Mouse (Mus musculus): ENCODE results near the gene Txndc15. TPM values are rescaled to one million over a fixed set of nuclear protein-coding genes. Genes with fewer than 3 reads are reported as not detected.

Txndc15 gene
- 32.0 and 33.5 TPM in 2 replicates for polyA plus RNA-seq (2016; fragmentation: Nextera tagmentation; extraction: Ambion mirVana)

- peak; percentile 94 for ATAC-seq
Observed at GRCm38 (mm10) chr13:55714501-55715166, at the start of gene Txndc15. Gene Txndc15, plus strand, starts transcription at chr13:55714650.

GRCm38 (mm10) chr13:55668550-55668949, 45.9 kb upstream of the Txndc15 start:
- no peak overlapping the region for H3K4me2 ChIP-seq
- no peak overlapping the region for H3K4me3 ChIP-seq
- H3K27me3 ChIP-seq (replicated peaks): no peaks in the 10 kb centered on the region
- H3K9me3 ChIP-seq (replicated peaks): no peaks in the 10 kb centered on the region
- H3K36me3 ChIP-seq: peaks cover 95% of the 10 kb centered on the region
- no peaks in the 10 kb centered on the region for H3K4me1 ChIP-seq
- WGBS (ENCODE audit: insufficient replicate concordance): 73% methylated on average over 6 of the region's 6 CpGs
- H3K27ac ChIP-seq: no peak overlapping the region
- no peak for ATAC-seq
- no peak overlapping the region for H3K9ac ChIP-seq

More at GRCm38 (mm10) chr13:55714501-55715166, at the start of gene Txndc15:
- Histone ChIP-seq H3K36me3 (peaks cover 20% of the 10 kb centered on the region), H3K27me3 (replicated peaks) (no peaks in the 10 kb centered on the region), H3K4me2 (peak within 1 kb of the TSS; percentile 90), H3K4me1 (peaks cover 21% of the 10 kb centered on the region), H3K27ac (peak within 1 kb of the TSS; percentile 78), H3K9ac (peak within 1 kb of the TSS; percentile 95), H3K9me3 (replicated peaks) (no peaks in the 10 kb centered on the region), H3K4me3 (peak within 1 kb of the TSS; percentile 94)
- 1% methylated on average over 63 of the region's 63 CpGs for WGBS (ENCODE audit: insufficient replicate concordance)

GRCm38 (mm10) chr13:55672711-55673110, 41.7 kb upstream of the Txndc15 start:
- Histone ChIP-seq H3K27me3 (replicated peaks) (no peaks in the 10 kb centered on the region), H3K4me1 (no peaks in the 10 kb centered on the region), H3K9me3 (replicated peaks) (no peaks in the 10 kb centered on the region), H3K36me3 (peaks cover 94% of the 10 kb centered on the region), H3K9ac (no peak overlapping the region), H3K4me2 (no peak overlapping the region), H3K27ac (no peak overlapping the region), H3K4me3 (no peak overlapping the region)
- ATAC-seq: no peak
- 85% methylated on average over 6 of the region's 6 CpGs for WGBS (ENCODE audit: insufficient replicate concordance)

GRCm38 (mm10) chr13:55677364-55677763, 37.1 kb upstream of the Txndc15 start:
- no peaks in the 10 kb centered on the region for H3K4me1 ChIP-seq
- H3K4me2 ChIP-seq: no peak overlapping the region
- H3K27ac ChIP-seq: no peak overlapping the region
- no peak for ATAC-seq
- no peak overlapping the region for H3K9ac ChIP-seq
- H3K27me3 ChIP-seq (replicated peaks): no peaks in the 10 kb centered on the region
- no peaks in the 10 kb centered on the region for H3K9me3 ChIP-seq (replicated peaks)
- H3K4me3 ChIP-seq: no peak overlapping the region
- 74% methylated on average over 8 of the region's 8 CpGs for WGBS (ENCODE audit: insufficient replicate concordance)
- peaks cover 92% of the 10 kb centered on the region for H3K36me3 ChIP-seq

- Histone ChIP-seq H3K4me2 (no peak overlapping the region), H3K27me3 (replicated peaks) (no peaks in the 10 kb centered on the region), H3K9me3 (replicated peaks) (no peaks in the 10 kb centered on the region), H3K4me1 (peaks cover 8% of the 10 kb centered on the region; the same call in 1 of the 2 replicates), H3K4me3 (no peak overlapping the region), H3K36me3 (peaks cover 47% of the 10 kb centered on the region), H3K9ac (no peak overlapping the region), H3K27ac (no peak overlapping the region)
- no peak for ATAC-seq
- 85% methylated on average over 9 of the region's 9 CpGs for WGBS (ENCODE audit: insufficient replicate concordance)
Observed at GRCm38 (mm10) chr13:55682201-55682600, 32.2 kb upstream of the Txndc15 start.

GRCm38 (mm10) chr13:55683581-55683980, 30.9 kb upstream of the Txndc15 start:
- WGBS (ENCODE audit: insufficient replicate concordance): 83% methylated on average over 3 of the region's 3 CpGs
- Histone ChIP-seq H3K9me3 (replicated peaks) (no peaks in the 10 kb centered on the region), H3K27me3 (replicated peaks) (no peaks in the 10 kb centered on the region), H3K4me3 (no peak overlapping the region), H3K4me2 (no peak overlapping the region), H3K4me1 (peaks cover 8% of the 10 kb centered on the region; the same call in 1 of the 2 replicates), H3K36me3 (peaks cover 33% of the 10 kb centered on the region), H3K9ac (no peak overlapping the region), H3K27ac (no peak overlapping the region)
- ATAC-seq: no peak

- no peak overlapping the region for H3K27ac ChIP-seq
- H3K9me3 ChIP-seq (replicated peaks): no peaks in the 10 kb centered on the region
- H3K27me3 ChIP-seq (replicated peaks): no peaks in the 10 kb centered on the region
- H3K4me1 ChIP-seq: peaks cover 8% of the 10 kb centered on the region; the same call in 1 of the 2 replicates
- 64% methylated on average over 9 of the region's 9 CpGs for WGBS (ENCODE audit: insufficient replicate concordance)
- no peak overlapping the region for H3K9ac ChIP-seq
- H3K4me3 ChIP-seq: no peak overlapping the region
- ATAC-seq: no peak
- H3K4me2 ChIP-seq: no peak overlapping the region
- H3K36me3 ChIP-seq: peaks cover 8% of the 10 kb centered on the region
Observed at GRCm38 (mm10) chr13:55686107-55686633, 28.3 kb upstream of the Txndc15 start.

GRCm38 (mm10) chr13:55687927-55688602, 26.4 kb upstream of the Txndc15 start:
- no peak overlapping the region for H3K4me2 ChIP-seq
- peaks cover 15% of the 10 kb centered on the region for H3K4me1 ChIP-seq
- H3K36me3 ChIP-seq: no peaks in the 10 kb centered on the region
- no peaks in the 10 kb centered on the region for H3K9me3 ChIP-seq (replicated peaks)
- no peak overlapping the region for H3K27ac ChIP-seq
- ATAC-seq: no peak
- 60% methylated on average over 4 of the region's 4 CpGs for WGBS (ENCODE audit: insufficient replicate concordance)
- H3K27me3 ChIP-seq (replicated peaks): no peaks in the 10 kb centered on the region
- no peak overlapping the region for H3K9ac ChIP-seq
- H3K4me3 ChIP-seq: no peak overlapping the region

- Histone ChIP-seq H3K27me3 (replicated peaks) (no peaks in the 10 kb centered on the region), H3K27ac (peak within 1 kb of the TSS; percentile 99), H3K9me3 (replicated peaks) (no peaks in the 10 kb centered on the region), H3K36me3 (peaks cover 13% of the 10 kb centered on the region), H3K4me3 (peak within 1 kb of the TSS; percentile 98), H3K4me2 (peak within 1 kb of the TSS; percentile 90), H3K9ac (peak within 1 kb of the TSS; percentile 100), H3K4me1 (peaks cover 37% of the 10 kb centered on the region)
- ATAC-seq: peak; percentile 94
- WGBS (ENCODE audit: insufficient replicate concordance): 2% methylated on average over 51 of the region's 51 CpGs
Observed at GRCm38 (mm10) chr13:55692535-55693242, 21.8 kb upstream of the Txndc15 start, which contains the start of gene B230219D22Rik. Gene B230219D22Rik, plus strand, starts transcription at chr13:55693124.

GRCm38 (mm10) chr13:55693243-55693721, 21.2 kb upstream of the Txndc15 start:
- Histone ChIP-seq H3K4me2 (peak overlapping the region; percentile 90), H3K4me3 (peak overlapping the region; percentile 98), H3K9me3 (replicated peaks) (no peaks in the 10 kb centered on the region), H3K27ac (peak overlapping the region; percentile 99), H3K27me3 (replicated peaks) (no peaks in the 10 kb centered on the region), H3K36me3 (peaks cover 17% of the 10 kb centered on the region), H3K4me1 (peaks cover 37% of the 10 kb centered on the region), H3K9ac (peak overlapping the region; percentile 100)
- WGBS (ENCODE audit: insufficient replicate concordance): under 1% methylated on average over 56 of the region's 70 CpGs
- ATAC-seq: peak; percentile 74

GRCm38 (mm10) chr13:55694110-55694509, 20.3 kb upstream of the Txndc15 start:
- peak overlapping the region; percentile 100 for H3K9ac ChIP-seq
- peak overlapping the region; percentile 98 for H3K4me3 ChIP-seq
- 13% methylated on average over 8 of the region's 8 CpGs for WGBS (ENCODE audit: insufficient replicate concordance)
- peaks cover 37% of the 10 kb centered on the region for H3K4me1 ChIP-seq
- H3K27me3 ChIP-seq (replicated peaks): no peaks in the 10 kb centered on the region
- peaks cover 25% of the 10 kb centered on the region for H3K36me3 ChIP-seq
- H3K9me3 ChIP-seq (replicated peaks): no peaks in the 10 kb centered on the region
- ATAC-seq: no peak
- peak overlapping the region; percentile 90 for H3K4me2 ChIP-seq
- peak overlapping the region; percentile 99; the same call in 1 of the 2 replicates for H3K27ac ChIP-seq

Measured in liver, embryonic 12.5 days (tissue).